Mouse (Mus musculus) 3T3-L1 (cell line): Measurements from ENCODE around the gene Elfn2.

Experiments used
- DNase-seq: peaks from one replicate; pipeline ENCODE4 v3.0.0-alpha.2; 2015; ENCODE audit warnings: low read depth, low spot score

Gene Elfn2

GRCm38 (mm10) chr15:78718290-78719250 is at the start of gene Elfn2:
TSS of gene Elfn2 (minus strand) at chr15:78718771.
- DNase-seq, result no peak

- no peak for DNase-seq
These were observed 45.1 kb upstream of the Elfn2 start for GRCm38 (mm10) chr15:78763704-78764103.

GRCm38 (mm10) chr15:78763210-78763609 is 44.6 kb upstream of the Elfn2 start:
- no peak for DNase-seq

GRCm38 (mm10) chr15:78761112-78761511 is 42.5 kb upstream of the Elfn2 start:
- DNase-seq, result no peak

GRCm38 (mm10) chr15:78758132-78758531 is 39.6 kb upstream of the Elfn2 start:
- no peak for DNase-seq

- no peak for DNase-seq
These were observed 37.6 kb upstream of the Elfn2 start for GRCm38 (mm10) chr15:78755966-78756725.

- DNase-seq, result no peak
These were observed 36.7 kb upstream of the Elfn2 start for GRCm38 (mm10) chr15:78755226-78755625.

GRCm38 (mm10) chr15:78754144-78754543 is 35.6 kb upstream of the Elfn2 start:
- DNase-seq, result no peak

- DNase-seq, result no peak
These were observed 34.4 kb upstream of the Elfn2 start for GRCm38 (mm10) chr15:78752991-78753390.

- DNase-seq, result no peak
These were observed 32.2 kb upstream of the Elfn2 start for GRCm38 (mm10) chr15:78750608-78751350.

- peak; percentile 60 for DNase-seq
These were observed 31.3 kb upstream of the Elfn2 start for GRCm38 (mm10) chr15:78749855-78750254.

- peak; percentile 70 for DNase-seq
These were observed 25.6 kb upstream of the Elfn2 start for GRCm38 (mm10) chr15:78744206-78744605.

- no peak for DNase-seq
These were observed 24.3 kb upstream of the Elfn2 start for GRCm38 (mm10) chr15:78742831-78743230.

- DNase-seq, result no peak
These were observed 22.1 kb upstream of the Elfn2 start for GRCm38 (mm10) chr15:78740662-78741061.

GRCm38 (mm10) chr15:78737146-78737545 is 18.6 kb upstream of the Elfn2 start:
- DNase-seq, result no peak

GRCm38 (mm10) chr15:78736681-78737100 is 18.1 kb upstream of the Elfn2 start:
- no peak for DNase-seq

- no peak for DNase-seq
These were observed 17.6 kb upstream of the Elfn2 start for GRCm38 (mm10) chr15:78736181-78736579.

GRCm38 (mm10) chr15:78735431-78736180 is 17.0 kb upstream of the Elfn2 start:
- DNase-seq, result no peak

GRCm38 (mm10) chr15:78731830-78732229 is 13.3 kb upstream of the Elfn2 start:
- no peak for DNase-seq

GRCm38 (mm10) chr15:78730315-78731049 is 11.9 kb upstream of the Elfn2 start:
- no peak for DNase-seq
